Mouse (Mus musculus): ENCODE measurements around the gene Cyp2j8.
"Not testable (repeated sequence)": the region's sequence is repeated elsewhere in the genome, so short reads cannot be mapped to it uniquely, and the experiment has no call there.

The Cyp2j8 gene

DNA sequence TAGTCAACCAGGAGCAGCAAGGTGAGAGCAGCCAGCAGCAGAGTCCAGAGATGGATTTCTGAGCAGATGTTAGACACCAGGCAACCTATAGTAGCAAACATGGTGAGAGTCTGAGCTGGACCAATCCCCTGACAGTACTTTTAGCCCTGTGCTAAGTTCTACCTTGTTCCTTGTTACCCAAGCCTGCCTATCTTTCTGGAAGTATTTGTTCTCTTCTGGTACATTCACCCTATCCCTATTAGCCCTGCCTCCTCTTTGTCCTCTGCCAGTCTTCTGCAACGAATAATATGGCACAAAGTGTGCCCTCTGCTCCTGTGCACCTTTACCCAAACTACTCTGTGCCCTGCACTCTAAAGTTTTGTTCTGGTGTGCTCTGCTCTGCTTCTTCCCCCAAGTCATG lies at the start of gene Cyp2j8:
TSS of gene Cyp2j8 (minus strand) at position 101 of the 400 bp plus-strand sequence.
- DNase-seq (ENCODE audit: low read depth), result no peak

DNA sequence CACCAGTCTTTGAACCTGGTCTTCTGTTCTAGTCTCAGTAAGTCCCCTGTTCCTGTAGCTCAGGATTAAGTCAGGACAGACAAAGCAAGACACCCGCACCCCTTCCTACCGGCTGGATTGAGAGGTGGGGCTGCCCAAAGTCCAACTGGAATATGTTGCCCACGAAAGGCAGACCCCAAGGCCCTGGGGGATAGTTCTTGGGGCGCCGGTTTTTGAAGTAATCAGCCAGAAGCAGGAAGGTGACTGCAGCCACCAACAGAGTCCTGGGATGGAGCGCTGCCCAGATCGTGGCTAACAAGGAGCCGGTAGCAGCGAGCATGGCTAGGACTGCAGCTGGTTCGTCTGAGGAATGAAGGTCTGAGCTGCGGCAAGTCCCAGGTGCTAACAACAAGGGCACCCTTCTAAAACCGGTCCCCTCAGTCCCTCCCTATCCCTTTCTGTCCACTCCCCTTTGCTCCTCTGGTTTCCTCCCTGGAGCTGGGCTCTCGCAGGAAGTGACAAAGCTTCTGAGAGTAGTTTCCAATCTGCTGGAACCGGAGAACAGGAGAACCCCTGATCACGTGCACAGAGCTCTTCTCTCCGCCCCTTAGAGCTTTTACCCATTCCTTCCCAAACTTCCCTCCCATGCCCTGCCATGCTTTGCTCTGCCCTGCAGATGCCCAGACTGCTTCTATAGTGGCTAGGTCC lies 46.1 kb upstream of the Cyp2j8 start, which contains the start of gene Cyp2j6:
TSS of gene Cyp2j6 (minus strand) at position 529 of the 687 bp plus-strand sequence.
- DNase-seq (ENCODE audit: low read depth), result no peak

DNA sequence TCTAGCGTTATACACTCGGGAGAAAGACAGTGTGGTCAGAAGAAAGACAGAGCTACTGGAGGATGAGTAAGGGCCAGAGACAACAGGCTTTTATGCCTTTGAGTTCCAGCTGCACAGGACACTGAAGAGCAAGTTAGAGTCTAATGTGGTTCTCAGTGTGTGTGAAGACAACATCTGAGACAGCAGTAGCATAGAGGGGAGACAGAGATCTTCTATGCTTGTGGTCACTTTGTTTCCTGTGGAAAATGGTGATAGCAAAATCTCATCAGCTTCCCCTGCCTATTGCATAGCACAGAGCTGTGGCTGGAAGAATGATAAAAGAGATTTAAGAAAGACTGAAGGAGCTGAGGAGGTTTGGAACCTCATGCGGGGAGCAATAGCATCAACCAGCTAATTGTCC lies 44.4 kb upstream of the Cyp2j8 start:
- DNase-seq (ENCODE audit: low read depth), result no peak

DNA sequence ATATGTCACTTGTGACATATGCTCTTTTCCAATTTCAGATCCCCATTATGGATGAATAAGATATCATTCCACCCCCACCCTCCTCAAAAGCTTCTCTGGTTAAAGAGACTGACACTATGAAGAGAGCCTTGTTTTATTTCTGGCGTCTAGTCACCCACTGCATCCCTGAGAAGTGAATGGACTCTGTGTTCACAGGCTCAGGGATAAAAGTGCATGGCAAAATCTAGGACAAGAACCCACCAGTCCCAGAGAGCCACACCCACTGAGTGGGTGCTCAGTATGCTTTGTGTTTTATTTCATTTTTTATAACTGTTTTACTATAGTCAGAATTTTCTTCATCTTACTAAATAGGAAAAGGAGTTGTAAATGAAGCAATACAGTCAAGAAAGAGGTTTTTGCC lies 38.8 kb upstream of the Cyp2j8 start:
- DNase-seq (ENCODE audit: low read depth), result no peak

DNA sequence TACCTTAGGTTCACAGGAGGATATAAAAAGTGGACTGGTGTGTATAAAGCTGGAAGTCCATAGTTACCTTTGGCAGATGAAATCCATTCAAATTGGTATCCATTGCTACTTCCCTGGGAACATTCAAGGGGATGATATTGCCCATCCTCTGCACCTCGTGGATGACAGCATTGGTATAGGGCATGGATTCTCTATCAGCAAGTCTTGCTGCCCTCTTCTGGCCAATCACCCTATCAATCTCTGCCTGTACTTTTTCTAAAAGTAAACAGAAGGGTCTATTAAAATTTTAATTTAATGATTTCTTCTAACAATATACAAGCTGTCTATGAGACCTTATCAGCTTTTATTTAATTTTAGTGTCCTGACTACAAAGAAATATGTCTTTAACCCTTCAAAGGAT lies 18.6 kb upstream of the Cyp2j8 start:
- no peak for DNase-seq (ENCODE audit: low read depth)

DNA sequence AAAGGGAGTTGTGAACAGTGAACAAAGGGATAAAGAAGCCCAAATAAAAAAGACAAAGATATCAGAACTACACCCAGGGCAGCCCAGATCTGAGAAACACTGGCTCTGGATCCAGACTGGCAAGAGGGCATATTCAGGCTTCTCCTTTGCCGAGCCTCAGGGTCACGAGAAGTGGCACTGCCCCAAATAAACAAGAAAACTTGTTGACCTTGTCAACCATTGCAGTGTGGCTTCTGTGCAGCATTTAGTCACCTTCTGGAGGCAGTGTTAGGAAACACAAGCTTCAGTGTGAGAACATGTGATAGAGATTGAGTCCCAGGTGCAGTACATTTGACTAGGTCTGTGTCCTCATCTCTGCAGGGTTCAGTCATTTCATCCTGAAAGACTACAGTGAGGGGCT lies 15.1 kb upstream of the Cyp2j8 start:
- DNase-seq (ENCODE audit: low read depth), result no peak

DNA sequence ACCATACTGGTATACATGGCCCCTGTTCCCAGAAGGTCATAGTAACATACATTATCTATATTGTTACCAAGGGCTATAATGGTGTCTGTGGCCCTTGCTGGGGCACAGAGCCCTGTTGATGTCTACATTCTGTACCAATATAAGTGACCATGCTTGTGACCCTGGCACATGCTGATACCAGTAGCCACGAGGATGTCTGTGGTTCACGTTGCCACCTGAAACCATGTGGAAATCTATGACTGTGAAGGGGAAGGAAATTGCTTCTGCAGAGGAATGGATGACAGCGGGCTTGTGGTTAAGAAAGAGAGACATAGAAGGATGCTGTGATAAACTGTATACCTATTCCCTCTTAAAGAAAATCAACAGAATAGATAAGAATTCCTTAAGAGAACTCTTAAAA lies 2.9 kb upstream of the Cyp2j8 start:
- no peak for DNase-seq (ENCODE audit: low read depth)

DNA sequence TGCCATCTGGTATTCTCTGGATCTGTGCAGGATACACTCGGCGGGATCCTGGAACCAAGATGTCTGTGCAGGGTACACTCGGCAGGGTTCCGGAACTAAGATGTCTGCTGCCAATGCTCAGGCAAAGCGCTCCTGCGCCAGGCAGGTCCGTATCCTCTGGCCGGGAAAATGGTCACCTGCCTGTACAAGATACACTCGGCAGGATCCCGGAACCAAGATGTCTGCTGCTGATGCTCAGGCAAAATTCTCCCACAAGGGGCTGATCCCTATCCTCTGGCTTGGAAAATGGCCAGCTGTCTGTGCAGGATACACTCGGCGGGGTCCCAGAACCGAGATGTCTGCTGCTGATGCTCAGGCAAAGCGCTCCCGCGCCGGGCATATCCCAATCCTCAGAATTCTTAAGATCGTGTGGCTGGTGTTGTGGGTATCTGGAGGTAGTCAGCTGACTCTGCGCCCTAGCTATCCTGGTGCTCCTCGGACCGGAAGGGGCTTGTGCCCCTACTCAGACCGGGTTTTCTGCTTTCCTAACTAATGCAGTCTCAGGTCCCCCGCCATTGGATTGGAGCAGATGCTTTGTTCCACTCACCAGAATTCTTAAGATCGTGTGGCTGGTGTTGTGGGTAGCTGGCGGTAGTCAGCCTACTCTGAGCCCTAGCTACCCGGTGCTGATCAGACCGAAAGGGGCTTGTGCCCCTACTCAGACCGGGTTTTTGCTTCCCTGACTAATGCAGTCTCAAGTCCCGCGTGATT lies 43.7 kb downstream of the Cyp2j8 start:
- DNase-seq (ENCODE audit: low read depth), result not testable (repeated sequence)

Measured in naive thymus-derived CD4-positive, alpha-beta T cell, adult 2 months (primary cell).